Mouse (Mus musculus) Patski (cell line): ENCODE measurements around the gene Ctdsp1. TPM values are rescaled to one million over a fixed set of nuclear protein-coding genes. Genes with fewer than 3 reads are reported as not detected.

ENCODE experiments used
- ATAC-seq: fragments of 100-300 bp; one replicate; pipeline ENCODE4 v1.8.0; 2021
- CTCF ChIA-PET: fragments of 350-600 bp; sonication (Branson Sonifier 250); formaldehyde crosslinking; loops from one replicate; lab custom pipeline; 2022; ENCODE audit warnings: inconsistent platforms; lab: Charles Lee
- POLR2A ChIA-PET: fragments of 350-600 bp; sonication (Branson Sonifier 250); formaldehyde crosslinking; loops from one replicate; lab custom pipeline; 2022; ENCODE audit warnings: antibody characterized with exemption, inconsistent platforms; lab: Charles Lee
- DNase-seq: peaks from one replicate; pipeline ENCODE4 v3.0.0-alpha.2; 2011; ENCODE audit warnings: low read depth, low spot score
- H3K27me3 ChIP-seq: fragments of 371-371 bp; one replicate; pipeline ENCODE4 v1.5.1; 2021
- CTCF ChIP-seq: fragments of 100-300 bp; IDR thresholded peaks from one replicate; pipeline ENCODE4 v1.5.1; 2021
- in situ Hi-C: fragments of 300-500 bp; cut with MboI; formaldehyde crosslinking; loops from 3 replicates; pipeline ENCODE4 v1.11.1; 2018; ENCODE audit warnings: low pct_unique_long_range_greater_than_20kb, mixed read lengths
- polyA plus RNA-seq: library from polyadenylated mRNA; unstranded; gene quantifications from one replicate; pipeline ENCODE4 v1.2.3, GENCODE M21; 2021

Ctdsp1 gene
- polyA plus RNA-seq, 1 experiment from 2014 or later = 81.9 TPM

GRCm38 (mm10) chr1:74379058-74379504, 12.2 kb upstream of the Ctdsp1 start:
- POLR2A ChIA-PET = interaction anchor here (1.1 kb wide), 1 partner anchor 16 kb away, joined by 3 read pairs; no protein-coding TSS in a partner anchor
- TF ChIP-seq CTCF = no peak
- ATAC-seq (no peak), DNase-seq (no peak)
- CTCF ChIA-PET = interaction anchor here (1.5 kb wide), 1 partner anchor 9 kb away, joined by 3 read pairs; no protein-coding TSS in a partner anchor
- H3K27me3 ChIP-seq = no peaks in the 10 kb centered on the region
- in situ Hi-C loops = no loop called here

- H3K27me3 ChIP-seq = no peaks in the 10 kb centered on the region
- in situ Hi-C loops = no loop called here
- CTCF ChIA-PET = interaction anchor here (1.5 kb wide), 1 partner anchor 10 kb away, joined by 3 read pairs; no protein-coding TSS in a partner anchor
- no peak for TF ChIP-seq CTCF
- no peak for ATAC-seq
- DNase-seq = no peak
- POLR2A ChIA-PET = interaction anchor here (1.1 kb wide), 1 partner anchor 15 kb away, joined by 3 read pairs; no protein-coding TSS in a partner anchor
Observed at GRCm38 (mm10) chr1:74380484-74380883, 10.8 kb upstream of the Ctdsp1 start.

GRCm38 (mm10) chr1:74381588-74382021, 9.7 kb upstream of the Ctdsp1 start:
- CTCF ChIA-PET = interaction anchor here (1.4 kb wide), 1 partner anchor 14 kb away, joined by 3 read pairs; no protein-coding TSS in a partner anchor
- no peak for ATAC-seq
- no peak for TF ChIP-seq CTCF
- POLR2A ChIA-PET = no interaction called here
- in situ Hi-C loops = no loop called here
- DNase-seq = no peak
- H3K27me3 ChIP-seq = no peaks in the 10 kb centered on the region

- DNase-seq (no peak), ATAC-seq (no peak)
- in situ Hi-C loops = no loop called here
- H3K27me3 ChIP-seq = no peaks in the 10 kb centered on the region
- POLR2A ChIA-PET = no interaction called here
- no peak for TF ChIP-seq CTCF
- CTCF ChIA-PET = no interaction called here
Observed at GRCm38 (mm10) chr1:74383385-74383784, 7.9 kb upstream of the Ctdsp1 start.

GRCm38 (mm10) chr1:74384525-74384924, 6.8 kb upstream of the Ctdsp1 start:
- CTCF ChIA-PET = no interaction called here

GRCm38 (mm10) chr1:74385064-74385463, 6.2 kb upstream of the Ctdsp1 start:
- ATAC-seq = no peak
- DNase-seq = no peak
- H3K27me3 ChIP-seq = no peaks in the 10 kb centered on the region
- in situ Hi-C loops = no loop called here
- TF ChIP-seq CTCF = no peak
- CTCF ChIA-PET = no interaction called here
- POLR2A ChIA-PET = no interaction called here

More at GRCm38 (mm10) chr1:74384525-74384924, 6.8 kb upstream of the Ctdsp1 start:
- no peak for TF ChIP-seq CTCF
- ATAC-seq (no peak), DNase-seq (no peak)
- in situ Hi-C loops = no loop called here
- no peaks in the 10 kb centered on the region for H3K27me3 ChIP-seq
- POLR2A ChIA-PET = no interaction called here

- ATAC-seq (no peak), DNase-seq (no peak)
- POLR2A ChIA-PET = no interaction called here
- CTCF ChIA-PET = no interaction called here
- H3K27me3 ChIP-seq = no peaks in the 10 kb centered on the region
- TF ChIP-seq CTCF = no peak
- in situ Hi-C loops = no loop called here
Observed at GRCm38 (mm10) chr1:74385531-74385930, 5.8 kb upstream of the Ctdsp1 start.

GRCm38 (mm10) chr1:74386363-74386713, 5.0 kb upstream of the Ctdsp1 start:
- POLR2A ChIA-PET = interaction anchor here (1.4 kb wide), 1 partner anchor 11 kb away, joined by 3 read pairs; no protein-coding TSS in a partner anchor
- no peak for TF ChIP-seq CTCF
- in situ Hi-C loops = no loop called here
- DNase-seq = no peak
- no peaks in the 10 kb centered on the region for H3K27me3 ChIP-seq
- CTCF ChIA-PET = interaction anchor here (0.8 to 1.7 kb wide), 2 partner anchors 18 to 66 kb away, joined by 3 to 5 read pairs; no protein-coding TSS in a partner anchor
- ATAC-seq = no peak

- no peaks in the 10 kb centered on the region for H3K27me3 ChIP-seq
- CTCF ChIA-PET = interaction anchor here (0.8 to 1.7 kb wide), 2 partner anchors 18 to 66 kb away, joined by 3 to 5 read pairs; no protein-coding TSS in a partner anchor
- peak; percentile 69 for ATAC-seq
- no peak for TF ChIP-seq CTCF
- DNase-seq = peak; percentile 94
- in situ Hi-C loops = no loop called here
- POLR2A ChIA-PET = interaction anchor here (1.0 to 1.4 kb wide), 2 partner anchors 11 to 12 kb away, joined by 3 read pairs; no protein-coding TSS in a partner anchor
Observed at GRCm38 (mm10) chr1:74386714-74387385, 4.5 kb upstream of the Ctdsp1 start.

- no peak for TF ChIP-seq CTCF
- in situ Hi-C loops = no loop called here
- ChIA-PET CTCF (interaction anchor here (1.0 to 1.7 kb wide), 2 partner anchors 10 to 65 kb away, joined by 3 to 5 read pairs; no protein-coding TSS in a partner anchor), POLR2A (interaction anchor here (1.0 to 1.4 kb wide), 2 partner anchors 10 to 12 kb away, joined by 3 read pairs; no protein-coding TSS in a partner anchor)
- no peaks in the 10 kb centered on the region for H3K27me3 ChIP-seq
- ATAC-seq (no peak), DNase-seq (no peak)
Observed at GRCm38 (mm10) chr1:74387386-74387988, 3.8 kb upstream of the Ctdsp1 start.
